Mouse (Mus musculus) mesoderm, embryonic 11.5 days (tissue): ENCODE data around the gene Sobp.

ENCODE experiments used
- DNase-seq: peaks from one replicate; pipeline ENCODE4 v3.0.0-alpha.2; 2012; ENCODE audit warnings: low read depth, low spot score

Sobp gene

DNA sequence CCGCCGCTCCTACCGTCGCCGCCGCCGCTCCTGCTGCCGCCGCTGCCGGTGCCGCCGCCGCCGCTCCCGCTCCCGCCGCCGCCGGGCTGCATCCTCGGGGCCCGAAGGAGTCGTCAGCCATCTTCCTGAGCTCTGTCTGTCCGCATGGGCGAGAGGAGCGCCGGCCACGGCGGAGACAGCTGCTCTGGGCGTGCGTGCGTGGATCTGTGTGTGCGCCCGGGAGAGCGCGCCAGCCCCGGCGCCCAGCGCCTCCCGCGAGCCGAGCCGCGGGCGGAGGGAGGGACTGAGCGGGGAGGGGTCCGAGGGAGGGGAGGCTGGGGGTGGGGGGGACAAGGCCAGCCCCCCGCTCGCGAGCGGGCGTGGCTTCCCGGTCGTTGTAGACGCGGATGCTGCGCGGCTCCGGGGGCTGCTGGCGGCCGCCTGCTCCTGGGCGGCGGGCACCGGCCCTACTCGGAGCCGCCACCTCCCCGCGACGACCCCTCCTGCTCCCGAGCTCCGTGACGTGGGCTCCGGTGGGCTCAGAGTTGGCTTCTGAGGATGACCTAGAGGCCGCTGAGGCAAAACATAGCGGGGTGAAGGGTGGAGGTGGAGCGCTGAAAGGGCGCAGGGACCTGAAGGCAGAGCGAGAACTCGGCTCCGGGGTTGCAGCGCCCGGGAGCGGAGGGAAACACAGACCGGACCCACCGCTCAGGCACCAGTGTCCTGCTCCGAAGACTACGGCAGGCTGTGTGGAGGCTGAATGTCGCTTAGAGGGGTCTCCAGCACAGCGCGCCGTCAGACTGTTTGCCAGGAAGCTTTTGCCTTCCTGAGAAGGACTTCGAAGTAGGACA lies at the start of gene Sobp, which contains the start of gene 9030612E09Rik:
TSS of gene Sobp (minus strand) at position 205 of the 830 bp plus-strand sequence.
TSS of gene 9030612E09Rik (plus strand) at position 379 of the 830 bp plus-strand sequence.
- DNase-seq = peak; percentile 78

GRCm38 (mm10) chr10:43223391-43223790 lies 49.1 kb upstream of the Sobp start:
- DNase-seq = no peak

DNA sequence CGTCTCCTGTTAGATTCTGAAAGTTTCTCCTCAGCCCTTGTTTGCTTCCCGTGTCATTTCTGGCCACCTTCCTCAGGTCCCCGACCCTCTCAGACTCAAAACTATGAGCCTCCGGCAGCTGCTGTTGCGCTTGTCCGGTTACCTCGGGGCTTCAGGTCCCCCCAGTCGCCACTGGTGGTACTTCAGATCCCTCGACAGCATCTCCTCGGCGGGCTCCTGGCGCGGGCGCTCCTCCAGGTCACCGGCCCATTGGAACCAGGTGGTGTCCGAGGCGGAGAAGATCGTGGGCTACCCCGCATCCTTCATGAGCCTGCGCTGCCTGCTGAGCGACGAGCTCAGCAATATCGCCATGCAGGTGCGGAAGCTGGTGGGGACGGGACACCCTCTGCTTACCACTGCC lies 47.3 kb upstream of the Sobp start:
- no peak for DNase-seq

DNA sequence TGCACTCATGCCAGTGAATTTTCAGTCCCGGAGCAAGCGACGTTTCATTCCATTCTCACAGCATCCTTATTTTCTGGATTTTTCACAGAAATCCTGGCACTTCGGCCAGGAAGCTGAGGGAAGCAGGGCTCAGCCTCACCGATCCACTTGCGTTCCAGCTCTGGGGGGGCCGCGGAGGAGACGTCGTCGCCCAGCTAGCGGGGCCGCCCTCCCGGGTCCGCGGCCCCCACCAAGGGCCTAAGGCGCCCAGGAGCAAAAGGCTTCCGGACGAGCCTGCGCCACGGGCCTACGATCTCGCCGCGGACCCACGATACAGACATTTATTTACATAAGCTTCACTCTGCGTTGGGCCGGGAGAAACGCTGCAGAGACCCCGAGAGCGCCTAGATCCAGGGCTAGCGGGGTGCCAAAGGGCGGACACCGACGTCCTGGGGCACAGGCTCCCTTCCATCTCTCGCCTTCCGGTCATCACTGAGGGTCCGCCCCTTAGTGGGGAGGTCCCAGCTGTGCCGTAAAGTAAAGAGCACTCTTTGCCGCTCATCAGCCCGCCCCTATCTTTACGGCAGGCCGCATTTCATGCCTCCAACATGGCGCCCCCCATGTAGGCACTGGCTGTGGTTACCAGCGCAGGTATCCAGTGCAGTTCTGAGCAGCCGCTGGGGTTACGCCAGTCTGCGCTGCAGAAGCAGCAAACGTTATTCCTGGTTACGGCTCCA lies 46.7 kb upstream of the Sobp start, which contains the start of gene Pdss2:
TSS of gene Pdss2 (plus strand) at position 577 of the 716 bp plus-strand sequence.
- peak; percentile 94 for DNase-seq

DNA sequence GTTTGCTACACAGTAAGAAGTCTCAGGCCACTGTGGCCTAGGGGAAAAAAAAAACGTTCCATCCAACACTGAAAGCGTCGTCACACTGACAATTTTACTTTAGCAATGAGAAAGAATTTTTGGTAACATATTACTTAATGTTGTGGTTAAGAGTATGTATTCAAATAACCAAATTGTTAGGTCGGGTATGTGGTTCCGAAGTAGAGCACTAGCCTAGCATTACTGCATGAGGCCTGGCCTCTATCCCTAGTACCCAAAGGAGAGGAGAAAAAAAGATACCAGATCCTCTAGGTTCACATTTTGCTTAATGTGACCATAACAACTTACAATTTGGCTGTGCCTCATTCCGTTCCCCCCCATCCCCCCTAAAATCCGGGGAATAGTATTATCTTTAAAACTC lies 46.1 kb upstream of the Sobp start:
- no peak for DNase-seq

DNA sequence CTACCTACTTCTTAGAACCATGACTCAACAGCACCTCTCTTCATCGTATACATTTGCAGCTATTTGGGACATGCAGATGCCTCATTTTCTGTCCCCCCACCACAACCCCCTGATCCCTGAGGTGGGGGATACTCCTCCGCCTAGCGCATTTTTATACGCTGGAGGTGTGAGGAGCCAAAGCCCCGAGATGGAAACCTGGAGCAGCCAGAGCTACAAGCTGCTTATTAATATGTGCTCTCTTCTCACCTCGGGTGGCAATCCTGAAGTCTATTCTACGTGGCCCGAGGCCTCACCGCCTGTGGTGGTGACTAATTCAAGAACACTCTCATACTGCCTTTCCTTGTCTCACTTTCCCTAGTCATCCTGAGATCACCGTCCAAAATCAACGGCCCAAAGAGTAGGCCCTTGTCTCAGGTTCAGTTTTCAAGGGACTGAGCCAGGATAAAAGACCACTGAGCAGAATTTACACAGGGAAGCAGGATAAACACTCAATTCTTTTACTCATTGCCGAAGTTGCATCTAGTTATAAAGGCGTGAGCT lies 43.1 kb upstream of the Sobp start:
- no peak for DNase-seq

GRCm38 (mm10) chr10:43211866-43212265 lies 37.5 kb upstream of the Sobp start:
- peak; percentile 43 for DNase-seq

DNA sequence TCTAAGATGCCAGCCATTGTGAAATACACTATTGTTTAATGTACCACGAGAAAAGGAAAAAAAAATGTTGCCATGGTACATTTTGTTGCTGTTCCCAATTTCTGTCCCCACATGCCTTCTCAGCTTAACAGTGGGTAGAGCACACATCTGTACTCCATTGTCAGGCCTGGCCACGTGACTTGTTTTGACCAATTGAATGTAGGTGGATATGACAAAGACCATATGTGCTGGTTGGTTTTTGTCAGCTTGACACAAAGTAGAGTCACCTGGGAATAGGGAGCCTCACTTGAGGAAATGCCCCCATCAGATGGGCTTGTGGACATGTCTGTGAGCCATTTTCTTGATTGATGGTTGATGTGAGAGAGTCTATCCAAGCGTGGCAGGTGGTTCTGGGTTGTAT lies 29.5 kb upstream of the Sobp start:
- no peak for DNase-seq

DNA sequence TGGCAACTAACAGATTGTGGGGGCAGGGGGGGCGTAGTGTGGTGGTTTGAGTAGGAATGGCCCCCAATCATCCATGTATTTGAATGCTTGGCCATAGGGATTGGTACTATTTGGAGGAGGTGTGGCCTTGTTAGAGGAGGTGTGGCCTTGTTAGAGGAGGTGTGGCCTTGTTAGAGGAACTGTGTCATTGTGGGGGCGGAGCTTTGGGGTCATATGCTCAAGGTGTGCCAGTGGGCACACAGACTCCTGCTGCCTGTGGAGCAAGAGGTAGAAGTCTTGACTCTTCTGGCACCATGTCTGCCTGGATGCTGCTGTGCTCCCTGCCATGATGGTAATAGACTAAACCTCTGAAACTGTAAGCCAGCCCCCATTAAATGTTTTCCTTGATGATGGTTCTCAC lies 25.9 kb upstream of the Sobp start:
- DNase-seq = no peak

GRCm38 (mm10) chr10:43180313-43180912 lies 6.1 kb upstream of the Sobp start:
- DNase-seq = no peak

GRCm38 (mm10) chr10:43175156-43175601 lies 849 bp upstream of the Sobp start:
- no peak for DNase-seq

DNA sequence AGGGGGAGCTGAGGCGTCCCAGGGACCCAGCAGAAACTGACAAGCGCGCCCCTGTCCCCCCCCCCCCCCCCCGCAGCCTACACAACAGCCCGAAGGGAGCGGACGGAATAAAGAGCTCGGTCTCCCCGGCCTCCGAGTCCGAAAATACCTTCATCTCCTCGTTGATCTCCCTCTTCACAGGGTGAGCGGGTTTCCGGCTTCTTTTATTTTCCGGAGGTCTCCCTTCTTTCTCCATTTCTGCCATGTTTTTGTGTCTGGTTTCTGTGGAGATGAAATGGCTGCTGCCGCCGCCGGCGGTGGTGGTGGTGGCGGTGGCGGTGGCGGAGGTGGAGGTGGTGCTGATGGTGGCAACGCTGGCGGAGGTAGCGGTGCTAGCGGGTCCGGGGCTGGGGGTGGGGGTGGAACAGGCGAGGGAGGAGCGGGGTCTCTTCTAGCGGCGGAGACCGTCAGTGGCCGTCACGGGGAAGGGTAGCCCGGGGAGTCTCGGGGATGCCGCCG lies 453 bp downstream of the Sobp start:
- DNase-seq = no peak

- no peak for DNase-seq
Measured at GRCm38 (mm10) chr10:43173141-43173827, 1.0 kb downstream of the Sobp start.

GRCm38 (mm10) chr10:43172554-43172953 lies 1.8 kb downstream of the Sobp start:
- no peak for DNase-seq

DNA sequence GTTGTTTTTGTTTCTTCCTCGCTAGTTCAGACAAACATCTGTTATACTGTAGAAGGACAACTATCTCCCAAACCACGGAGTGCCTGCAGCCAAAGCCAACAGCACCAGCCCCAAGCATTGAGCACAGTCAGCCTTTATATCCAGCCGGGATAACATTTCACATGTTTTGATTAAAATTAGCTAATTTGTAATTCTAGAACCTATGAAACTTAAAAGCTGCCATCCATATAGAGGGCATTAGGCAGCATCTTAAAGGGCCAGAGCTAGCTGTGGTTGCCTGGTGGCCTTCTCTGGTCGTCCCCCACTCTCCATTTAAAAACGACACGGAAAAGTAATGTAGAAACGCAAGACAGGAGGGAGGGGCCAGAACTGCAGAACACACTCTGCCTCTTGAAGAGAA lies 2.3 kb downstream of the Sobp start:
- DNase-seq = no peak

- DNase-seq = peak; percentile 77
Measured at GRCm38 (mm10) chr10:43171106-43171505, 3.2 kb downstream of the Sobp start.

DNA sequence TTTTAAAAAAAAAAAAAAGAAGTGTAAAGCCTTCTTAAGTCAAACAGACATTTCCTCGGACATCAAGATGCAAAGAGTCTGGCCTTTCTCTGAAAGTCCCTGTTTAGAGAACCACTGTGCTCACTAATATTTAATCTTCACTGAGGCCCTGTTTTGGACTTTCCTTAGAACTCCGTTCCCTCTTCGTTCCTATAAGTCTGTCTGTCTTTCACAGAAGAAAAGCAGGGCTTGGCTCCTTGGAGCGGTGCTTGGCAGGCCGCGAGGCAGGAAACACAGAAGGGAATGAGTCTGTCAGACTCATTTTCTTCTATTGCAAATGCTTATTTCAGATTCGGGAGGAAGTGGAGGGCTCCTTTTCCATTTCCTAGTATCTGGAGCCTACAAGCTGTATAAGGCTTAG lies 5.5 kb downstream of the Sobp start:
- no peak for DNase-seq

DNA sequence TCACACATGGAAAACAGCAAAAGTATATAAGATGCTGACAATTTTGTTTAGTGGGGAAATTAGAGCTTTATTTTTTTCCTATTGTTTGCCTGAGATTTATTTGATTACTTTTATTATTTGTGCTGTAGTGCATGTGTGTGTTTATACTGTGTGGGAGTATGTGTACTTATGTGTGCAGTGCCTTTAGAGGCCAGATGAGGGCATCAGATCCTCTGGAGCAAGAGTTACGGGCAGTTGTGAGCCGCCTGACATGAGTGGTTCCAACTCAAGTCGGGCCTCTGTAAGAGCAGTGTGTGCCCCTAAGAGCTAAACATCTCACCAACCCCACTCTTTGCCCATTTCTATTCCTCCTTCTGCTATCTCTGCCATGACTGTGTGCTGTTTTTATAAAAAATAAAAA lies 7.5 kb downstream of the Sobp start:
- no peak for DNase-seq

GRCm38 (mm10) chr10:43166146-43166545 lies 8.2 kb downstream of the Sobp start:
- DNase-seq = no peak

GRCm38 (mm10) chr10:43164406-43164805 lies 9.9 kb downstream of the Sobp start:
- DNase-seq = no peak

GRCm38 (mm10) chr10:43162318-43162717 lies 12.0 kb downstream of the Sobp start:
- DNase-seq = peak; percentile 77
